Comparison of ENCODE assay signal across 9 mouse cellular contexts in genomic region chr11:62604886-62605618, GRCm38 (mm10). TPM values are rescaled to one million over a fixed set of nuclear protein-coding genes. Genes with fewer than 3 reads are reported as not detected.
DNase-seq lines count a peak whose midpoint lies in the region; ATAC-seq and TF ChIP-seq lines count a peak whose summit lies in the region.
"Had no signal": no experiment of that assay in that cellular context is flagged by ENCODE, and none has a peak within 500 bp of the region (broad histone marks: within the 10 kb centered on the region; RNA-seq: fewer than 3 reads in every experiment).

No protein-coding gene starts in this region.

- H3K79me2 ChIP-seq in liver, adult 2 months (ENCODE audit: control insufficient read depth, insufficient read depth, low read length), result no peaks in the 10 kb centered on the region; the same call in 1 of the 2 replicates

- no peak overlapping the region for H3K9ac ChIP-seq in liver, adult 2 months (ENCODE audit: low read depth, low read length)
- H3K9ac ChIP-seq in embryonic facial prominence, embryonic 11.5 days (replicated peaks; ENCODE audit: low read length), result peak overlapping the region; percentile 22
- 0 out of 2 replicates have a peak overlapping the region, but pooled peaks have one; percentile 11 for H3K9ac ChIP-seq in intestine, postnatal 0 days (ENCODE audit: low read depth, low read length)
- peak overlapping the region; percentile 99 for H3K9ac ChIP-seq in neural tube, embryonic 13.5 days

- no peaks in the 10 kb centered on the region for H3K9me3 ChIP-seq in embryonic facial prominence, embryonic 11.5 days (replicated peaks; ENCODE audit: control insufficient read depth, low read length)
- no peaks in the 10 kb centered on the region for H3K9me3 ChIP-seq in intestine, postnatal 0 days (ENCODE audit: control insufficient read depth)
- no peaks in the 10 kb centered on the region for H3K9me3 ChIP-seq in neural tube, embryonic 13.5 days

- ATAC-seq in embryonic facial prominence, embryonic 11.5 days (replicated peaks; ENCODE audit: insufficient number of reproducible peaks, low FRiP score, low TSS enrichment, low read depth), result no peak
- ATAC-seq in intestine, postnatal 0 days, result no peak
- ATAC-seq in neural tube, embryonic 13.5 days (ENCODE audit: low read depth), result no peak
- no peak for ATAC-seq in megakaryocyte progenitor cell, adult 5-6 weeks (replicated peaks; ENCODE audit: poor library complexity)

- no peak for TF ChIP-seq POLR2A in liver, adult 2 months (IDR thresholded peaks at IDR 0.05; ENCODE audit: extremely low read depth, insufficient read depth, low read length)
- no peak for TF ChIP-seq POLR2A in kidney, adult 2 months (IDR thresholded peaks at IDR 0.05; ENCODE audit: low read depth, low read length)

- H3K4me3 ChIP-seq in liver, adult 2 months (ENCODE audit: insufficient read depth, low read depth, low read length), result no peak overlapping the region
- peak overlapping the region; percentile 85 for H3K4me3 ChIP-seq in embryonic facial prominence, embryonic 11.5 days (ENCODE audit: low read depth, low read length)
- no peak overlapping the region for H3K4me3 ChIP-seq in intestine, postnatal 0 days (ENCODE audit: low read depth, low read length)
- peak overlapping the region; percentile 94 for H3K4me3 ChIP-seq in neural tube, embryonic 13.5 days
- no peak overlapping the region for H3K4me3 ChIP-seq in kidney, adult 2 months (ENCODE audit: insufficient read depth, low read depth, low read length)

- peak; percentile 13 for DNase-seq in liver, adult 2 months (ENCODE audit: extremely low read depth, low read depth, low spot score)
- DNase-seq in liver, result no peak
- DNase-seq in embryonic facial prominence, embryonic 11.5 days (ENCODE audit: low spot score), result peak; percentile 19
- no peak for DNase-seq in kidney, adult 2 months
- no peak for DNase-seq in kidney, adult 18-20 months

- WGBS in liver, adult 2 months, result 52% methylated on average over 3 of the region's 3 CpGs
- WGBS in embryonic facial prominence, embryonic 11.5 days, result 23% methylated on average over 3 of the region's 3 CpGs
- WGBS in intestine, postnatal 0 days, result 20% methylated on average over 3 of the region's 3 CpGs
- 22% methylated on average over 3 of the region's 3 CpGs for WGBS in neural tube, embryonic 13.5 days
- WGBS in kidney, adult 2 months, result 51% methylated on average over 3 of the region's 3 CpGs

- H3K4me1 ChIP-seq in liver, adult 2 months (ENCODE audit: control insufficient read depth, insufficient read depth, low read length), result peaks cover 6% of the 10 kb centered on the region
- H3K4me1 ChIP-seq in embryonic facial prominence, embryonic 11.5 days (ENCODE audit: control insufficient read depth, insufficient read depth, low read length), result no peaks in the 10 kb centered on the region; the same call in 1 of the 2 replicates
- peaks cover 3% of the 10 kb centered on the region; the same call in 1 of the 2 replicates for H3K4me1 ChIP-seq in intestine, postnatal 0 days (replicated peaks; ENCODE audit: control insufficient read depth, insufficient read depth, low read length)
- peaks cover 49% of the 10 kb centered on the region for H3K4me1 ChIP-seq in neural tube, embryonic 13.5 days (replicated peaks)
- peaks cover 6% of the 10 kb centered on the region; the same call in 1 of the 2 replicates for H3K4me1 ChIP-seq in kidney, adult 2 months (ENCODE audit: control insufficient read depth, insufficient read depth, low read length)

- TF ChIP-seq CTCF in liver, adult 2 months (IDR thresholded peaks at IDR 0.05; ENCODE audit: low read depth, low read length), result no peak
- no peak for TF ChIP-seq CTCF in intestine, postnatal 0 days (IDR thresholded peaks at IDR 0.05; ENCODE audit: low read depth)
- no peak for TF ChIP-seq CTCF in kidney, adult 2 months (conservative IDR thresholded peaks at IDR 0.05; ENCODE audit: insufficient read depth, insufficient read length, low read depth, low read length)

- no peak overlapping the region for H3K27ac ChIP-seq in liver, adult 2 months (replicated peaks; ENCODE audit: insufficient read depth, low read depth, low read length)
- no peak overlapping the region for H3K27ac ChIP-seq in embryonic facial prominence, embryonic 11.5 days (replicated peaks; ENCODE audit: low read depth, low read length)
- H3K27ac ChIP-seq in intestine, postnatal 0 days (ENCODE audit: low read depth, low read length), result peak overlapping the region; percentile 50
- peak overlapping the region; percentile 49; the same call in 1 of the 2 replicates for H3K27ac ChIP-seq in neural tube, embryonic 13.5 days (replicated peaks)
- H3K27ac ChIP-seq in kidney, adult 2 months (ENCODE audit: insufficient read depth, low read depth, low read length), result no peak overlapping the region
- H3K27ac ChIP-seq: macrophage had no signal

- H3K4me2 ChIP-seq in embryonic facial prominence, embryonic 11.5 days (ENCODE audit: low read depth, low read length), result peak overlapping the region; percentile 75
- H3K4me2 ChIP-seq in intestine, postnatal 0 days (replicated peaks; ENCODE audit: low read depth), result peak overlapping the region; percentile 82
- H3K4me2 ChIP-seq in neural tube, embryonic 13.5 days, result peak overlapping the region; percentile 96

- no peaks in the 10 kb centered on the region for H3K27me3 ChIP-seq in liver, adult 2 months (ENCODE audit: control insufficient read depth, insufficient read depth, low read length)
- H3K27me3 ChIP-seq in embryonic facial prominence, embryonic 11.5 days (ENCODE audit: control insufficient read depth, insufficient read depth, low read length), result no peaks in the 10 kb centered on the region
- H3K27me3 ChIP-seq in intestine, postnatal 0 days (replicated peaks; ENCODE audit: control insufficient read depth, insufficient read depth, low read length), result no peaks in the 10 kb centered on the region
- H3K27me3 ChIP-seq in neural tube, embryonic 13.5 days, result no peaks in the 10 kb centered on the region
- no peaks in the 10 kb centered on the region for H3K27me3 ChIP-seq in kidney, adult 2 months (replicated peaks; ENCODE audit: control insufficient read depth, insufficient read depth, low read length)

- H3K36me3 ChIP-seq in liver, adult 2 months (ENCODE audit: control insufficient read depth, insufficient read depth, low read length), result peaks cover 34% of the 10 kb centered on the region
- peaks cover 12% of the 10 kb centered on the region for H3K36me3 ChIP-seq in embryonic facial prominence, embryonic 11.5 days (replicated peaks; ENCODE audit: control insufficient read depth, insufficient read depth, low read depth, low read length)
- H3K36me3 ChIP-seq in intestine, postnatal 0 days (ENCODE audit: control insufficient read depth, insufficient read depth), result peaks cover 50% of the 10 kb centered on the region
- H3K36me3 ChIP-seq in neural tube, embryonic 13.5 days, result peaks cover 59% of the 10 kb centered on the region
- H3K36me3 ChIP-seq in kidney, adult 2 months (ENCODE audit: control insufficient read depth, insufficient read depth, low read length), result peaks cover 5% of the 10 kb centered on the region

RNA-seq across cellular contexts. Expression of gene Trpv2, which starts 30.8 kb away (rescaled TPM):
- total RNA-seq in liver, adult 2 months (2014; rRNA removed), result 0.83 and 2.1 TPM in 2 replicates
- polyA plus RNA-seq in liver, adult 2 months (2012; rRNA removed), result 0.57 and 1.7 TPM in 2 replicates
- polyA plus RNA-seq in embryonic facial prominence, embryonic 11.5 days (2014; fragmentation: Nextera tagmentation; extraction: Ambion mirVana), result 4.2 and 5.2 TPM in 2 replicates
- 6.0 and 6.3 TPM in 2 replicates for polyA plus RNA-seq in intestine, postnatal 0 days (2015; fragmentation: Nextera tagmentation; extraction: Ambion mirVana)
- 23.1 and 25.0 TPM in 2 replicates for polyA plus RNA-seq in neural tube, embryonic 13.5 days (2015; fragmentation: Nextera tagmentation; extraction: Ambion mirVana)
- total RNA-seq in megakaryocyte progenitor cell, adult 5-6 weeks (2015), result 9.0 and 13.9 TPM in 2 replicates
- 10.5 and 12.9 TPM in 2 replicates for total RNA-seq in megakaryocyte progenitor cell, adult 5-6 weeks (2017)
- polyA plus RNA-seq in kidney, adult 2 months (2012; rRNA removed), result 2.6 and 4.1 TPM in 2 replicates

RNA-seq across cellular contexts. Expression of gene Lrrc75a, which starts 43.3 kb away (rescaled TPM):
- total RNA-seq in liver, adult 2 months (2014; rRNA removed), result 0.40 and 0.55 TPM in 2 replicates
- polyA plus RNA-seq in liver, adult 2 months (2012; rRNA removed), result 0.66 and 1.1 TPM in 2 replicates
- polyA plus RNA-seq in embryonic facial prominence, embryonic 11.5 days (2014; fragmentation: Nextera tagmentation; extraction: Ambion mirVana), result 14.2 and 16.8 TPM in 2 replicates
- 31.9 and 32.3 TPM in 2 replicates for polyA plus RNA-seq in intestine, postnatal 0 days (2015; fragmentation: Nextera tagmentation; extraction: Ambion mirVana)
- 8.5 and 8.9 TPM in 2 replicates for polyA plus RNA-seq in neural tube, embryonic 13.5 days (2015; fragmentation: Nextera tagmentation; extraction: Ambion mirVana)
- 3.6 and 4.9 TPM in 2 replicates for total RNA-seq in megakaryocyte progenitor cell, adult 5-6 weeks (2015)
- total RNA-seq in megakaryocyte progenitor cell, adult 5-6 weeks (2017), result 2.2 and 4.5 TPM in 2 replicates
- polyA plus RNA-seq in kidney, adult 2 months (2012; rRNA removed), result 7.8 and 8.0 TPM in 2 replicates

RNA-seq across cellular contexts. Expression of gene Mmgt2, which starts 43.4 kb away (rescaled TPM):
- total RNA-seq in liver, adult 2 months (2014; rRNA removed), result 2.6 and 5.0 TPM in 2 replicates
- polyA plus RNA-seq in liver, adult 2 months (2012; rRNA removed), result 2.2 and 3.6 TPM in 2 replicates
- polyA plus RNA-seq in embryonic facial prominence, embryonic 11.5 days (2014; fragmentation: Nextera tagmentation; extraction: Ambion mirVana), result 44.4 and 49.9 TPM in 2 replicates
- 62.2 and 67.7 TPM in 2 replicates for polyA plus RNA-seq in intestine, postnatal 0 days (2015; fragmentation: Nextera tagmentation; extraction: Ambion mirVana)
- polyA plus RNA-seq in neural tube, embryonic 13.5 days (2015; fragmentation: Nextera tagmentation; extraction: Ambion mirVana), result 21.4 and 25.6 TPM in 2 replicates
- 16.7 and 22.6 TPM in 2 replicates for total RNA-seq in megakaryocyte progenitor cell, adult 5-6 weeks (2015)
- 13.0 and 18.5 TPM in 2 replicates for total RNA-seq in megakaryocyte progenitor cell, adult 5-6 weeks (2017)
- 24.0 and 33.1 TPM in 2 replicates for polyA plus RNA-seq in kidney, adult 2 months (2012; rRNA removed)

RNA-seq across cellular contexts. Expression of gene Ubb, which starts 54.1 kb away (rescaled TPM):
- total RNA-seq in liver, adult 2 months (2014; rRNA removed), result 621 and 698 TPM in 2 replicates
- polyA plus RNA-seq in liver, adult 2 months (2012; rRNA removed), result 644 and 809 TPM in 2 replicates
- 3,780 and 3,916 TPM in 2 replicates for polyA plus RNA-seq in embryonic facial prominence, embryonic 11.5 days (2014; fragmentation: Nextera tagmentation; extraction: Ambion mirVana)
- polyA plus RNA-seq in intestine, postnatal 0 days (2015; fragmentation: Nextera tagmentation; extraction: Ambion mirVana), result 2,405 and 2,440 TPM in 2 replicates
- polyA plus RNA-seq in neural tube, embryonic 13.5 days (2015; fragmentation: Nextera tagmentation; extraction: Ambion mirVana), result 4,310 and 4,558 TPM in 2 replicates
- 1,569 and 1,579 TPM in 2 replicates for total RNA-seq in megakaryocyte progenitor cell, adult 5-6 weeks (2015)
- total RNA-seq in megakaryocyte progenitor cell, adult 5-6 weeks (2017), result 1,004 and 1,153 TPM in 2 replicates
- polyA plus RNA-seq in kidney, adult 2 months (2012; rRNA removed), result 1,891 and 2,089 TPM in 2 replicates

Comparison
In these comparisons a context has a peak if more than half of its experiments do, and no peak if none do; other contexts are left out.
1. DNase-seq: peak in liver, adult 2 months (single experiment) and embryonic facial prominence, embryonic 11.5 days (single experiment); none in liver (single experiment), kidney, adult 2 months (single experiment) and kidney, adult 18-20 months (single experiment).
2. H3K27ac ChIP-seq: peak in intestine, postnatal 0 days (single experiment) and neural tube, embryonic 13.5 days (single experiment); none in liver, adult 2 months (single experiment), embryonic facial prominence, embryonic 11.5 days (single experiment) and kidney, adult 2 months (single experiment).
3. H3K4me3 ChIP-seq: peak in embryonic facial prominence, embryonic 11.5 days (single experiment) and neural tube, embryonic 13.5 days (single experiment); none in liver, adult 2 months (single experiment), intestine, postnatal 0 days (single experiment) and kidney, adult 2 months (single experiment).
4. Peak in every context shown above with its lines, with median percentiles within 50 percentile points of each other: H3K4me2 ChIP-seq.